Mouse (Mus musculus): ENCODE measurements around the gene Pxn.
A peak's percentile ranks its signal among the peaks of the same experiment; 100 is the strongest.
"Not testable (repeated sequence)": the region's sequence is repeated elsewhere in the genome, so short reads cannot be mapped to it uniquely, and the experiment has no call there.

The Pxn gene

DNA sequence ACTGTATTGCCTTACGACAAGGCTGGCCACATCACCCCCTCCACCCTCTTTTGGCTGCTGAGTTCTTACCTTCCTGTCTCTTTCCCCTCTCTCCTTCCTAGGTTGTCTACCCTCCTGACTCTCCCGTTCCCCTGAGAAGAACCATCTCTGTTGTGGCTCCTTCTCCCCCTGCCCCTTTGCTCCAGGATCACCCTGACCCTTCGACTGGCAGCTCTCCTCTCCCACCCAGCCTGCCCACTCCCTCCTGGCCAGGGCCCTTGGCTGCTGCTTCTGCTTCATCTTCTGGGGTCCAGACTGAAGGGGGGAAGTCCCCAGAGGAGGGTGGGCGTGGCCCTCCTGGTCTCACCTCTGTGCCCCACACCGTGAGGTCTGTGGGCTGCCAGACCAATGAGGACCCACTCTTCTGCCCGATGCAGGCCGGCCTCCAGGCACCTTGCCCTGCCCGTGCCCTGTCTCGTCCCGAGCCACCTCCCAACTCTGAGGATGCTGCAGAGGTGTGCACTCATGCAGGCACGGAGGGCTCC, 44.1 kb downstream of the Pxn start:
- DNase-seq (ENCODE audit: low spot score in 2 of 2), result no peak

DNA sequence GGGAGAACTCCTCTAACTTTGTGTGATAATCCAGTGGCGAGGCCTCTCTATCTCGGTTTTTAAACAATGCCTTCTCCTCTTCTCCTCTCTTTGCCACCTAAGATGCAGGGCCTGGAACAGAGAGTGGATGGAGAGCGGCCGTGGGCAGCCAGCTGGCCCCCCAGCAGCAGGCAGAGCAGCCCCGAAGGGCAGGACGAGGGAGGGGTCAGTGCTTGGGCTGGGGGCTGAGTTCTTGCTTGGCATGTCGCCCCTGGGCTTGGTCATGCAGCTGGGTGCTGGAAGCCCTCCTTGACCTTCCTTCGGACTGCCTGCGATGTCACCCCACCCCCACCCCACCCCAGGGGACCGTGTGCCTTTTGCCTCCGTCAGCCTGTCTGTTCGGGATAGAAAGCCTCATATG, 44.9 kb downstream of the Pxn start:
- no peak for DNase-seq (ENCODE audit: low spot score in 2 of 2)

DNA sequence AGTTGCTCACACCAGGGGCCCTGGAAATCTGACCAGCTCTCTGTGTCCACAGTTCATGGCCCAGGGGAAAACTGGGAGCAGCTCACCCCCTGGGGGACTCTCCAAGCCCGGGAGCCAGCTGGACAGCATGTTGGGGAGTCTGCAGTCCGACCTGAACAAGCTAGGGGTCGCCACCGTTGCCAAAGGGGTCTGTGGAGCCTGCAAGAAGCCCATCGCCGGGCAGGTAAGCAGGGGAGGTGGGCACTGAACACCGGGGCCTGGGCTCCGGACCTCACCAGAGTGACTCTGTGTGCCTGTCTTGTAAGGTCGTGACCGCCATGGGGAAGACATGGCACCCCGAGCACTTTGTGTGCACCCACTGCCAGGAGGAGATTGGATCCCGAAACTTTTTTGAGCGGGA, 45.3 kb downstream of the Pxn start:
- no peak for DNase-seq (ENCODE audit: low spot score in 2 of 2)

DNA sequence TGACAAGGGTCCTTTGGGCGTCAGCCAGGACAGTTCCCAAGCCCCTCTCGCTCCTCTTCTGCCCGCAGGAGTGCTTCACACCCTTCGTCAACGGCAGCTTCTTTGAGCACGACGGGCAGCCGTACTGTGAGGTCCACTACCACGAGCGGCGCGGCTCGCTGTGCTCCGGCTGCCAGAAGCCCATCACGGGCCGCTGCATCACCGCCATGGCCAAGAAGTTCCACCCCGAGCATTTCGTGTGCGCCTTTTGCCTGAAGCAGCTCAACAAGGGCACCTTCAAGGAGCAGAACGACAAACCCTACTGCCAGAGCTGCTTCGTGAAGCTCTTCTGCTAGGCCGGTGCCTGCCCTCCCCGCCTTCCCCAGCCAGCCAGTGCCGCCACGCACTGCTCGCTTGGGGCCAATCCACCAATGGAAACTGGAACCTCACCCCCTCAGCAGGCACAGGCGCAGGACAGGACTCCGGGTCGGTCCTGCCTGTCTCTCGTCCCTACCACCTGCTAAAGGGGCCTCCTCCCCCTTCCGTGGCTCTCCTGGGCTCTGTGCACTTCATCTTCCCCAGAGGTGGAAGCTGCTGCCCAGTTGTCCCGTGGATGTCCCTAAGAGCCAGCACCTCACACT, 47.4 kb downstream of the Pxn start:
- no peak for DNase-seq (ENCODE audit: low spot score in 2 of 2)

DNA sequence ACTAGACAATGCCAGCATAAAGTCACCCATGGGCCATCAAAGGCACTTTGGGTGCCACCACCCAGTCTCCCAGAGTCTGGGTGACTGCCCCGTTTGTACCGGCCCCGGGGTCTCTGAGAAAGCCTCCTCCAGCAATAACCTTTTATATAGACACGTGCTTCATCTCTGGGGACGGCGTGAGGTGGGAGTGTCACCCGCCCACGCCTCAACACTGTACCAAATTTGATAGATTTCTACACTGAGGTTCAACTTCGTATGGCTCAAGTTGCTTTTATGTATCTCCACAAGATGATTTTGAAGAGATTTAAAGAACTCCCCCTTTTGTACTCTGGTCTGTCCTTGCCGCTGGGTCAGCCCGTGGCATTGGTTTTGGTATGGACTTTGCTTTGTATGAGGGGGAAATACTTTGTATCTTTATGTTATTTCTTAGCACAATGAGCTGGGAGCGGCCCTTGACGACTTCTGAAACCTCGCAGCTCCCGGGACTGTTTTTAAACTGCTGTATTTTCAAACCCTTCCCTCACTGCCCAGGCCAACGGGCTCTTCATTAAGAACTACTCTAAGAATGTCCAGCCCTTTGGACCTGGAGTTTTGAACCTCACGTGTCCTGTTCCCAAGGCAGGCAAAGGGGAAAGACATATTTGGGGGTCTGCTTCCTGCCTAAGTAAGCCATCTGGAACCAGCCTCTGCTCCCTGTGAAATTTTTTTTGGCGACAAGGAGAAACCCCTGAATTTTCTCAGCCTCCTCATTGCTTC, 48.2 kb downstream of the Pxn start:
- no peak for DNase-seq (ENCODE audit: low spot score in 2 of 2)

DNA sequence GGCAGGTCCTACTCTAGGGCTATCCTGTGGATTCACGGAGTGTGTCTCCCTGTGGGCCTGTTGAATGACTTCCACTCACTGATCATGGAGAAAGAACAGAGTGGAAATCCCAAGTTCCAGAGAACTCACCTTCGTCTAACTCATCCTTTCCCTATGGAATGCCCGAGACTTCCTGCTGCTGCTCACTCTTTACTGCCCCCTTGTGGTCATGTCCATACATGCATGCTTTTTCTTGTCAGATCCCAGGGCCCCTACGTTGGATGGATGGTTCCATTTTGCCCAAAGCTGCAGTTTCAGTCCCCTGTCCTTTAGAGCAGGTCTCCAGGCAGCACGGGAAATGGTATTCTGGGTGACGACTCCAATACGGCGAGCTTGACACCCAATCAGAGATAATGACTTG, 49.7 kb downstream of the Pxn start:
- peak; percentile 55 to 65 for DNase-seq (ENCODE audit: low spot score in 2 of 2)

DNA sequence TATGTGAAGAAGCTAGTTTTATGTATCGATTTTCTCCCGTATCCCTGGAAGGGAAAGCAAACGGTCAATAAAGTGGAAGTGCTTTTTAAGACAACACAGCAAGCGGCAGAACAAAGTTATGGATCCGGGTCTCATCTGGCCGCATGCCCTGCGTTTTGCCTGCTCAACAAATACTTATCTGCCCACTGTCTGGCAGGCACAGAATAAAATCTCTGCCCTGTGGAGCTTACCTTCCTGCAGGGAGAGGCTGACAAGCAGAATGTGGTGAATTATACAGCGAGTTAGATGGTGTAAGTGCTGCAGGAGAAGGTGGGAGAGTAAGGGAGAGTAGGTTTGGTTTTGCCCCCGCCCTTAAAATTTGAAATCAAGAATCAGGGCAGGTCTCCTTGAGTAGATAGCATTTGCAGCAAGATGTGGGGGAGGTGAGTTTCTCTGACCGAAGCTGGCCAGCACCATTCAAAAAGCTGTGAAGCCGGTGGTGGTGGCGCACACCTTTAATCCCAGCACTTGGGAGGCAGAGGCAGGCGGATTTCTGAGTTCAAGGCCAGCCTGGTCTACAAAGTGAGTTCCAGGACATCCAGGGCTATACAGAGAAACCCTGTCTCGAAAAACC, 51.8 kb downstream of the Pxn start:
- DNase-seq (ENCODE audit: low spot score in 2 of 2), result no peak

DNA sequence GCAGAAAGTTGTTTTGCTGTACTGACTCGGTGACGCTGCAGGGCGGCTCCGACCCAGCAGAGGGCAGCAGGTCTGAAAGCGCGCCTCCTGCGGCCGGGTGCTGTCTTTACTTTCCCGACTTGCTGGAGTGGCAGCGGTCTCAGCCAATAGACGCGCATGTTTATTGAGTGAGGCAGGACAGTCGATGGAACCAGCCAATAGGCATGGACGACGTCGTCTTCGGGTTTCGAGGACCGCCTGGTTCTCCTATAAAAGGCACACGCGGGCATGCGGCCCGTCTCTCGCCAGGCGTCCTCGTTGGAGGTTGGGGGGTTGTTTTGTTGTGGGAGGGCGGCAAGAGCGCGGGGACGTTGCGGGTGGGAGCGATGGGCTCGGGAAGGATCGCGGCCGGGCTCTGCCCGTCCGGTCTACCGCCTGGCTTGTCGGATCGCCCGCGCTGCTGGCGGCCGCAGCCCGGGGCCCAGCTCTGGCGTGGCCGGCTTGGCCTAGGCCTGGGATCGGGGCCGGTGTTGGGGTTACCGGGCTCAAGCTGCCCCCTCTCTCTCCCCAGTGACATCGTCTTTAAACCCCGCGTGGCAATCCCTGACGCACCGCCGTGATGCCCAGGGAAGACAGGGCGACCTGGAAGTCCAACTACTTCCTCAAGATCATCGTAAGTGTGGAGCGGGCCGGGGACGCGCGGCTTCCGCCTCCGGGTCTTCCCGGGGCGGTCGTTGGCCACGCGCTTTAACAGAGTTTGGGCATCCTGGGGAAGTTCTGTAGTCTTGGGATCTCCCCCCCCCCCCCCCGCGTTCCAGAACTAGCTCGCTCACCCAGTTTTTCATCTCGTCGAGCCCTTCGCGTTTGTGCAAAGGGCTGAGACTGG, 53.0 kb downstream of the Pxn start, which contains the start of gene Rplp0:
TSS of gene Rplp0 (plus strand) at position 231 of the 865 bp plus-strand sequence.
- DNase-seq (ENCODE audit: low spot score in 2 of 2), result peak; percentile 100

DNA sequence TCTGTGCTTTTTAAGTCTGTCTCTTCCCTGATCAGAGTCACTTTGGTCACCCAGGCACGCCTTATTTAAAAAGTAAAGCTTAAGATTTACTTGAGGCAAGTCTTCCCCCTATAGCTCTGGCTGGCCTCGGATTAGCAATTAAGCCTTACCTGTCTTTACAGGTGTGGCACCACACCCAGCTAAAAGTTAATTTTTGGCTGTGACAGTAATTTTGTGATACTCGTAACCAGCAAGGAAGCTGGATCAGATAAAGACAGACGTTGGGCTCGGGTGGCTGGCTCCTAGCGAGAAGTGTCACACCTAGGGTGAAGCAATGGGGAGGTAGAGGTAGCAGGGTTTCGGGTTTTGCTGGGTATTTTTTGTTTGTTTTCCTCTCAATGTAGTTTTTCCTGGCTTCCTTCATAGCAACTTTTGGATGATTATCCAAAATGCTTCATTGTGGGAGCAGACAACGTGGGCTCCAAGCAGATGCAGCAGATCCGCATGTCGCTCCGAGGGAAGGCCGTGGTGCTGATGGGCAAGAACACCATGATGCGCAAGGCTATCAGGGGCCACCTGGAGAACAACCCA, 53.9 kb downstream of the Pxn start:
- DNase-seq (ENCODE audit: low spot score in 2 of 2), result no peak

DNA sequence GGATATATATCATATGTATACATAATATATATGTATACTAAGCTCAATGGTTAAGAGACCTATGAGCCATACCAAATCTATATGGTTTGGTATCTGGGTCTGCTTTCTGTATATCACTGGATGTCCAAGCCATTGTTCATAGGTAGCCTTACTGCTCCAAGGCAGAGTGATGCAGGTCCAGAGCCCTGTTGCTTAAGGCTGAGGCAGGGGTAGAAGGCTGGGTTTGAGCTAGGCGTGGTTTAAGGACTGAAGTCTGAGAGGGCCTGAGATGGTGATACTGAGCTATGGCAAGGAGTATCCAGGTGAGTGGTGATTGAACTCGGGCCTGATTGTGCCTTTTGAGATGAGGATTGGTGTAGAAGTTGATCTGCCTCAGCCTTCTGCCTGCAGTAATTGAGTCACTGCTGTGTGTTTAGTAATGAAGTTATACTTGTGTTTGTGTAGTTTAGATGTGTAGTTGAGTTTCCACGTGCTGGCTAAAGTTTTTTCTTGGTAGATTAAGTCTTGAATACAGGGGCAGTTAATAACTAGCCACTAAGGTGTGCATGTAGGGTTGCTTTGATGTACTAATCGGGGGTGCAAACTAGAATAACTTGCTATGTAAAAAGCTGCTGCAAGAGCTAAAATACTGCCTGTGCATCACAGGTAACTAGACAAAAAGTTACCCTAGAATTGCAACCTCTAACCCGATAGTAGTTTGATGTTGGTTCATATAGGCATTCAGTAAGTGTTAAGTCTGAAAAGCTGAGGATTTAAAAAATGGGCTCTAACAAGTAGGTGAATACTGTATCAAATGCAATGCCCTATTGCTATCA, 57.5 kb downstream of the Pxn start:
- DNase-seq (ENCODE audit: low spot score in 2 of 2), result no peak

DNA sequence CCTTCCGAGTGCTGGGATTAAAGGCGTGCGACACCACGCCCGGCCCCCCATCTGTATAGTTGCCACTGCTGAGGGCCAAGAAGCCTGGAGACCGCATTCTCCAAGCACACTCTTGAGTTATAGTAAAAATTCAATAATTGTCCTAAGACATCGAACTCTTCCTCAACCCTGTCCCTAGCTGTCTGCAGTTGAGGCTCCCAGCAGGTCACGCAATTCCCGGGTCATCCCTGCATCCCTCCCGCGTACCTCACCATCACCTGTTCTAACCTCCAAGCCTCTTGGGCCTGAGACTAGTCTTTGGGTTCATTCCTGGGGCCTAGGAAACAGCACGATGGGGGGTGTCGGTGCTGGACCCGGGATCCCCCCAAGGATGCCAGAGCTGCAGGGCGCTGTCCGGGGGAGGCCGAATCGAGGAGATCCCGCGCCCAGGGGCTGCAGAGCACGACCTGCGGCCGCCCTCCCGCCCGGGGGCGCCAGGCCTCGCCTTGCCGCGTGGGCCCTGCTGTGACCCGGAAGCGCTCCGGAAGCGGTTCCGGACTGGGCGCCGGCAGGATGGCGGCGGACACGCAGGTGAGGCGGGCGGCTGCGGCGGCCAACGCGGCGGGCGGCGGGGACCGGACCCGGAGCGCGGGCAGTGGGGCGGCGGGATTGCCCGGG, 58.4 kb downstream of the Pxn start, which contains the start of gene Gcn1l1:
TSS of gene Gcn1l1 (plus strand) at position 518 of the 657 bp plus-strand sequence.
- peak; percentile 52 to 71 for DNase-seq (ENCODE audit: low spot score in 2 of 2)

DNA sequence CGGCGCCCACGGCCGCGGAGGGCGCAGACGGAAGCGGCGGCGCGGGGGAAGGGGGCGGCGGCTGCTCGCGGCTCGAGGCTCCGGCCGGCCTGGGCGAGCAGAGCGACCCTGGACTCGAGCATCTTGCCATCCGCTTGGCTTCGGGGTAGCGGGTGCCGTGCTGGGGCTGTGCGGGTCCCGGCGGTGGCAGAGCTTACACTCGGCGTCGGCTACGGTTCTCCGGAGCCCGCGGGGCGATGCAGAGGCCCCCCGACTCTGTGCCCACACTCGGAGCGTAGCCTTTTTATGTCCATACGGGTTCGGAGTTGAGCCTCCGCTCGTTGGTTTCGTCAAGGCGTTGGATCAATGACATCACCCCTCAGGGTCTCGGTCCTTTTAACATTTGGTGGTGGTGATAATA, 58.9 kb downstream of the Pxn start:
- DNase-seq (ENCODE audit: low spot score in 2 of 2), result no peak

DNA sequence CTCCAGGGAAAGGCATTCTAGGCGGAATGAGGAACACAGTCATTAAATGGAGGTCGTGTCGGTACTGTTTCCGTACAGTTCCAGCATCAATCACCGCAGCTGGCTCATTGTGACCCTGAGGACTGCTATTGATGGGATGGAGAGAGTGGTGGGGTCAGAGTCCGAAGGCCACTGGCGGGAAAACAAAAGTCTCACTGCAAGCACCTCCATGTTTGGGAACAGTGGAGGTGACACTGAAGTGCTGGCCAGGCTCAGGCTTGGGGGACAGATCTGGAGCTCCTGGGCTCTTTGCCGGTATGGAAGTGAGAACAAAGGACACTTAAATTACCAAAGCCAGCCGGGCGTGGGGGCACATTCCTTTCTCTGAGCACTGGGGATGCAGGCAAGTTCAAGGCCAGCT, 62.2 kb downstream of the Pxn start:
- no peak for DNase-seq (ENCODE audit: low spot score in 2 of 2)

DNA sequence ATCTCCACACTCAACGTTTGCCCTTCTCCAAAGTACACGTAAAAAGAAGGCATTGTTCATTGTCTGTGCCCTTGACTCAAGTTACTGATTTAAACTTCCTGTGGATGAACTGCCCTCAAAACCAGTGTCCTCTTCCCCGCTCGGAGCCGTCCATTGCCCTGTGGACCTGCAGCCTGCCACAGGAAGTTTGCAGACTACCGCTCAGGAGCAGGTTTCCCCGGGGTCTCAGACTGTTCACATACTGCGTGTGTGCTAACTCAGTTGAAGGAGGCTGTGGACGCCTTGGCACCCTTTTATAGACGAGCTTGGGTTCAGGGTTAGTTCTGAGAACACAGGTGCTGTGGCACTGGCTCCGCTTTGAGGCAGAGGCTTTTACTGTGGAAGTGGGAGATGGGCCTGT, 62.8 kb downstream of the Pxn start:
- DNase-seq (ENCODE audit: low spot score in 2 of 2), result no peak

DNA sequence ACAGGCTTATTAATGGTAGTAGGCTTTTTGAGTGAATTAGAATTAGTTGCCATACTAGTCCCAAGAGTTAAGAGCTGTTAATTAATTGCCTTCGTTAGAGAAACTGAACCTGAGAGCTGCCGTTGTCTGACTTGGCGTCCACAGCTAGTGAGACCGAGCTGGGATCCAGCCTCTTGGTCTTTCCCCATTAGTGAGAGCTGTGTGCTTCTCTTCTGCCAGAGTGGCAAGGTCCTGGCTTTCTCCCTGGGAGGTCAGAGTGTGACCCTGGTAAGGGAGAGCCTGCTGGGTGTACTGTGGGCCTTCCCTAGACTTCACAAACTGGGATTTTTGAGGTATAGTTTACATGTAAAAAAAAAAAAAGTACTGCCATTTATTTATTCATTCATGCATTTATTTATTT, 63.2 kb downstream of the Pxn start:
- no peak for DNase-seq (ENCODE audit: low spot score in 2 of 2)

DNA sequence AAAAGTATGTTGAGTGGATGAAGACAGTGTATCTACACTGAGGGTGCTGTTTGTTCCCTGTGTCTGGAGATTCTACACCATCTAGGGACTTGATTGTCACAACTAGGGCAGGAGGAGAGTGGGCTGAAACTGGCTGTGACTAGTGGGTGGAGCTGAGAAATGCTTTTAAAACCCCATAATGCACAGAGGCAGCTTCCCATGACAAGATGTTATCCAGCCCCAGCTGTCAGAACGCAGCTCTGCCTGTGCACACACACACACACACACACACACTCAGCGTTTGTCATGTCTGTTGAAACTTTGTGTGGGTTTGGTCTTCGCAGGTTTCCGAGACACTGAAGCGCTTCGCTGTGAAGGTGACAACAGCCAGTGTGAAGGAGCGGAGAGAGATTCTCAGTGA, 64.6 kb downstream of the Pxn start:
- DNase-seq (ENCODE audit: low spot score in 2 of 2), result no peak

DNA sequence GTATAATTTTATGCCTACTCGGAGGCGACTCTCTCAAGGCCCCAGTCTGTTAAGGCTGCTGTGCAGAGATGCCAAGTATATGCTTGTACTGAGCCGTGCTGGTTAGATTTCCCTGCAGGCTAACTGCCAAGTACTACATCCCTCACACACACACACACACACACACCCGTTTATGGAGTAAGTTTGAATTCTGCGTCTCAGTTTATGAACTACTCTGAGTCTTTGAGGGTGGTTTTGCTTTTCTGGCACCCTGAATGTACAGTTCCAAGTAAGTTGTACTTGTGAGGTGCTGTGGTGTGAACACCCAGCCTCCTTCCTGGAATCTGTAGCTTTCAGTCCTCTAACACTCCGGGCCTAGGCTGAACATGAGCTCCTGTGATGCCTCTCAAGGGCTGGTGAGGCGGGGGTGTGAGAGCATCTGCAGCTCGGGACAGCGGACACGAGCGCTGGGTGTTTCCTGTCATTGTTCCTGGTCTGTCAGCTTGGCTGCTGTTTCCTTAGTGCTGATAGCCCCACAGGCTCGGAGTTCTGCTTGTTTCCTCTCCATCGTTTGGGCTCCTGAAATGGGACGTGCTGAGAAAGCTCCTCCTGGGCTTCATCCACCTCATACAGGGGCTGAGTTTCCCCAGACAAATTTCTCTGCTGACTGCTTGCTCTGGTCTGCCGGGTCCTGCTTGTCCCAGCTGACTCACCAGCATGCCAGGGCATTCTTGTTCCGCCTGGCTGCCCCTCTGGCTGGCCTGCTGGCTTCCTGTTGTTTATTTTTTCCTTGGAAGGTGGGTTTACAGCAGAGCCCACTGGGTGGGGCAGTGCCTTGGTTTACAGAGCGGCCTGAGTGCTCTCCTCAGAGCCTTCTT, 66.4 kb downstream of the Pxn start:
- DNase-seq (ENCODE audit: low spot score in 2 of 2), result no peak

DNA sequence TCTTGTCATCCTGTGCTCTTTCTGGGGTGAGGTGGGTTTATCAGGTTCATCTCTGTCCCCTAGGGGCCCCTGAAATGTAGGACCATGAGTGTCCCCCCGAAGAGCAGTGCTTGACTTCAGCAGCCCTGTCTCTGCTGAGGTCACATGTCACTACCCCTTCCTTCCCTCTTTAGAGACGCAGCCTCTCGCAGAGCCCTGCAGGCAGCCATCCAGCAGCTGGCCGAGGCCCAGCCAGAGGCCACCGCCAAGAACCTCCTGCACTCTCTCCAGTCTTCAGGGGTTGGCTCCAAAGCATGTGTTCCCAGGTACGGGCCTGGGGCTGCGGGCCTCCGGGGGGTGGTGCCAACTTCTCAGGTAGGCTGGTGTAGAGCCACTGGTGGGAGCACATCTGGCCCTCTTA, 68.5 kb downstream of the Pxn start:
- no peak for DNase-seq (ENCODE audit: low spot score in 2 of 2)

DNA sequence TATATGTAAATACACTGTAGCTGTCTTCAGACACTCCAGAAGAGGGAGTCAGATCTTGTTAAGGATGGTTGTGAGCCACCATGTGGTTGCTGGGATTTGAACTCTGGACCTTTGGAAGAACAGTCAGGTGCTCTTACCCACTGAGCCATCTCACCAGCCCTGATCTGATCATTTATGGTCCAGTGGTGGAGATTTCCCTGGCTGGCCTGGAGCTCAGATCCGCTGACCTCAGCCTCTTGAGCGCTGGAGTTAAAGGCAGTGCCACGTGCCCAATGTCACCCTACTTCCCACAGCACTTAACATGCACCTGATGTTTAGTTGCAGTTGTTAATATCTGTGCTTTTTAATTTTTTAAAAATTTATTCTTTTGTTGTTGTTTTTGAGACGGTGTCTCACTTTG, 71.2 kb downstream of the Pxn start:
- DNase-seq (ENCODE audit: low spot score in 2 of 2), result not testable (repeated sequence)

All from natural killer cell, adult 2 months (primary cell).